Mouse (Mus musculus): ENCODE measurements around the gene Rps6kb1.
"Not testable (repeated sequence)": the region's sequence is repeated elsewhere in the genome, so short reads cannot be mapped to it uniquely, and the experiment has no call there.

The Rps6kb1 gene

GRCm38 (mm10) chr11:86545556-86545955, 951 bp upstream of the Rps6kb1 start:
- in situ Hi-C loops (cut with MboI, MseI) = no loop called here

DNA sequence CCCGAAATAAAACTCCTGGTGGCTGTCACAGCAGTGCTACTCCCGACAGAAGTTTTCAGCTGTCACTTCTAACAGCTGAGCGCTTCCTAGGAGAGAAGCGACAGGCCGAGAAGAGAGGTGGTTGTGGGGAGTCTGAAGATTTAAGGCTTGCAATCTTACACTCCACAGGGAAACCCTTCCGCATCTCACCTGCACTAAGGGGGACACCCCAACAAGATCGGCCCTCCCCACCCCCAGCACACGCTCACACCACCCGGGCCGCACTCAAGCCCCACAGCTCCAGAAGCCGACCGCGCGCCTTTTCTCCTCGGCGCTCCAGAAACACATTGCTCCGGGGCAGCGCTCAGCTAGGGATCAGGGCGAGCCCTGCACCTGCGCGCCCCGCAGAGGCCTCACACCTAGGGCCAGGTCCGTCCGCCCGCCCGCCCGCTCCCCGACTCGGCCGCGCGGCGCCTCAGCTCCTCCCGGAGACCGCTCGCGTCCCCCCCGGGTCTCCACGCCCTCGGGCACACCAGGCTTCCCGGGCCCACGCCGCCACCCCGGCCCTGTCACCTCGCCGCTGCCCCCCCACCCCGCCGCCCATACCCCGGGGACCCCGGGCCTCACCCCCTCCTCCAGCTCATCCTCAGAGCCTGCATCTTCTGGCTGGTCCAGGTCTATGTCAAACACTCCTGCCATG, 506 bp downstream of the Rps6kb1 start:
- in situ Hi-C loops (cut with MboI, MseI) = no loop called here

DNA sequence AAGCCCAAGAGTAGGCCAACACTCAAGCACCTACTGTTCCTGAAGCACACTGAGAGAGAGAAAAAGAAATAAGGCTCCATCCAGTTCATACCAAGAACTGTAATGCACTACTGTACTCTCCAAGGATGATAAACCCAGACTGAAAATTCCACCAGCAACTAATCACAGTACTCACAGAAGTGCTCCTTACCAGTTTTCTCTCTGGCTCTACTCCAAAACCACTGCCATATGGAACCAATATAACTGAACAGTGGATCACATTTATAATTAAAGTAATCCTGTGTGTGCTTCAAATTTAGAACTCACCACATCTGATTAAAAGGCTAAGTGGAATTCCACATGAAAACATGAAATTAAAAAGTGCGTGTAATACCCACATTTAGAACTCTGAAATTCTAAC, 1.8 kb downstream of the Rps6kb1 start:
- in situ Hi-C loops (cut with MboI, MseI) = no loop called here

- in situ Hi-C loops (cut with MboI, MseI) = no loop called here
Measured at GRCm38 (mm10) chr11:86540476-86540845, 4.1 kb downstream of the Rps6kb1 start.

GRCm38 (mm10) chr11:86539716-86540475, 4.7 kb downstream of the Rps6kb1 start:
- in situ Hi-C loops (cut with MboI, MseI) = no loop called here

DNA sequence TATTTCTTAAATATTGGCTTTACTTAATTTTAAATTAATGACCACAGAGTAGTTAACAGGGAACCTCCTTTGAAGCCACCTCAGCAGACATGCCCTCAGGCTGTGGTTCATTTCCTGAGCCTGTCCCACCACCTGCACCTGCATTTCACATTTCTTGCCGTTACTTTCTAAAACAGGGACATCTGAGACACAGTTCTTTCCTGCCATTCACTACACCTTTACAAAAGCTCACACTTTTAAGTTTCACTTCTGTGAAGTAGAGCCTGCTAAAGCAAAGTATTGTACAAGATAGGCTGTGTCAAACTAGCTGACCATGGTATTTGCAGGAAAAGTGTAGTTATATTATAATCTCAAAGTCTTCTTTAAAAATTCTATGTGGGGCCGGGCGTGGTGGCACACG, 5.8 kb downstream of the Rps6kb1 start:
- in situ Hi-C loops (cut with MboI, MseI) = no loop called here

- in situ Hi-C loops (cut with MboI, MseI) = no loop called here
Measured at GRCm38 (mm10) chr11:86534201-86534910, 10.2 kb downstream of the Rps6kb1 start.

DNA sequence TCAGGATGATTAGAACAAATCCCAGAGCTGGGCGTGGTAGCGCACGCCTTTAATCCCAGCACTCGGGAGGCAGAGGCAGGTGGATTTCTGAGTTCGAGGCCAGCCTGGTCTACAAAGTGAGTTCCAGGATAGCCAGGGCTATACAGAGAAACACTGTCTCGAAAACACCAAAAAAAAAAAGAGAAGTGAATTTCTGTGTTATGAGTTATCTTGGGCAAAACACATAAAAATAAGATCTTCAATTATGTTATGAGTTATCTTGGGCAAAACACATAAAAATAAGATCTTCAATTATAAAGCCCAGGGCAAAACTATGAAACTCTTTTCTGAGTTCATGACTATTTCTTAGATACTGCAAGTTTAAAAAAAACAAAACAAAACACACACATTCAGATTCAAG, 11.3 kb downstream of the Rps6kb1 start:
- in situ Hi-C loops (cut with MboI, MseI) = not testable (repeated sequence)

DNA sequence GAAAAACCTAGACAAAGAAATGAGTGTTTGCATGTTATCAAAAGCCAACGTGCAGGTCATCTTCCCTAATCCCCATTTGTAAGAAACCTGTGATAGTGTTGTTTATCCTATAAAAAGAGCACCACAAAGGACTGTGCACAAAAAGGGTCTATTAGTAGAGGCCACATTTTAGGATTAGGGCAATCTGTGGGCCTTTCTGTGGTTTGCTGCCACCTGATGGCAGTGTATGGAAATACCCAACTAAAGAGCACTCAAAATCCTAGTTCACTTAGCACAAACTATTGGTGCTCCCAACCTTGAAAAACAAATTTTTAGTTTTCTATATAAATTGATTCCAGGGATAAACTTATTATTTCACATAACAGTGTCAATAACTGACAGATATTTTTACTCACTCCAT, 11.8 kb downstream of the Rps6kb1 start:
- in situ Hi-C loops (cut with MboI, MseI) = no loop called here

DNA sequence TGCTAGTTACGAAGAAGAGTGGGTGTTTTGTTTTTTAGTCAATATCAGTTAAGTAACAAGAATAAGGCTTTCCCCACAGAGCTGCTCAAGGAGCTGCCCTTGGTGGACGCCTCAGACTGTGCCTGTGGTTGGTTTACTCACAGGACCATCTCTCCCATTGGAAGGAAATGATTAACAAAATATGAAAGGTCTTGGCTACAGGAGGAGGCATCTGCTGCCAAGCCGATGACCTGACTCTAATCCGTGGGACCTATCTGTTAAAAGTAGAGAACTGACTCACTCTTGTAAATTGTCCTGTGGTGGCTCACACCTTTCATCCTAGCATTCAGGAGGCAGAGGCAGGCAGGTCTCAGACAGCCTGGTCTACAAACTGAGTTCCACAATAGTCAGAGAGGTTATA, 17.1 kb downstream of the Rps6kb1 start:
- in situ Hi-C loops (cut with MboI, MseI) = no loop called here

DNA sequence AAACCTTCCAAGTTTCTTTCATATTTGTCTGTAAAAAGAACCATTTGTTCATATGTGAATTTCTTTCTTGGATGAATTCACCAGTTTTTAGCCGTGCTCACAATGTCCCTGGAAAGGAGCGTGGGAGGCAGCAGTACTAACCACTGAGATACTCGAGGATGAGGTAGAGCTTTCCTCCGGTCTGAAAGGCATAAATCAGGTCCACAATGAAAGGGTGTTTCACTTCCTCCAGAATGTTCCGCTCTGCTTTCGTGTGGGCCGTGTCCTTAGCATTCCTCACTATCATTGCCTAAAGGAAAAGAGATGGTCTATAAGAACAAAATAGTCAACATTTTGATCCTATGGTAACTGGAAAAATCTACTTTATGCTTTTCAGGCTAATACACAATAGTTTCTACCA, 24.9 kb downstream of the Rps6kb1 start:
- in situ Hi-C loops (cut with MboI, MseI) = no loop called here

DNA sequence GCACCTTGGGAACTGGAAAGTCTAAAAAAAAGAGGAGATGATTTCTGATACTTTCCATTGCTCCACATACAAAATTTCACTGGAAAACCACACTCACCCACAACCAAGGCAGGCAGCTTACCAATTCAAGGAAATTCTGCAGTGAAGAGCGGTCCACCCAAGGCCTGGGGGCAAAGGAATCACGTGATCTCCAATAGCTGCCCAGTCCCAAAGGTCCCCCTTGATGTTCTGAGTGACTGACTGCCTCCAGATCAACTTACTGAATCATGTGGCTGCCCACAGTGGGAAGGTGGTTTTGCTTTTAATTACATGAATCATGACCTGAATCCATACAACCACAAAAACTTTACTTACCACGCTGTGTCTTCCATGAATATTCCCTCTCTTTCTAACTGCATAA, 27.4 kb downstream of the Rps6kb1 start:
- in situ Hi-C loops (cut with MboI, MseI) = no loop called here

- in situ Hi-C loops (cut with MboI, MseI) = no loop called here
Measured at GRCm38 (mm10) chr11:86516620-86517019, 28.0 kb downstream of the Rps6kb1 start.

- in situ Hi-C loops (cut with MboI, MseI) = no loop called here
Measured at GRCm38 (mm10) chr11:86507991-86508390, 36.6 kb downstream of the Rps6kb1 start.

DNA sequence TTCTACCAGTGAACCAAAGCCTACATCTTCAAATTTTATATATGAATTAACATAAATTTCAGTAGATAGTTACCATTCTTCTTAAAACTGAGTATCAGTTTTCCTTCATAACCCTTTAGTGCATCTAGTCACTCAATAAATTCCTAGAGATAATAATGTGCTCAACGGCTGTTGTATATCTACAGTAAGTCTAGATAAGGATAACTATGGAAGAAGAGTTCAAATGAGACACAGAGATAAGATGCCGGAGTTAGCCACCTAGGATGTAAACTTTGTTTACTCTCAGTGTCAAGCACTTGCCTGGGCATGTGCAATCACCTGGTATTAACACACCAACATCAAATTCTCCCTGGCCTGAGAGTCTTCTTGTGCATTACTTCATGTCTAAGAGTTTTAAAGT, 37.3 kb downstream of the Rps6kb1 start:
- in situ Hi-C loops (cut with MboI, MseI) = no loop called here

- in situ Hi-C loops (cut with MboI, MseI) = no loop called here
Measured at GRCm38 (mm10) chr11:86503121-86503520, 41.5 kb downstream of the Rps6kb1 start.

DNA sequence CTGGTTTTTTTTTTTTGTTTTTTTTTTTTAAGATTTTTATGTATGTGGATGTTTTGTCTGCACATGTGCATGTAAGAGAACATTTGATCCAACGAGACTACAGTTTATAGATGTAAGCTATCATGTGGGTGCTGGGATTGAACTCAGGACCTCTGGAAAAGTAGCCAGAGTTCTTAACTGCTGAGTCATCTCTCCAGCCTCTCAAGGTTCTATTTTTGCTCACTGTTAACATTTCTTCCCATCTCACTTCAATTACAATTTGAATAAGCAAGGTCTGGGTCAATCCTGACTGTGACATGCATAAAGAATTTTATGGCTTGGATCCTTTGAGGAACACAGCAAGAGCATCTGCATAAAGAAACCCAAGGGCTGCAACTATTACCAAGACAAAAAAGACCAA, 43.8 kb downstream of the Rps6kb1 start:
- in situ Hi-C loops (cut with MboI, MseI) = no loop called here

DNA sequence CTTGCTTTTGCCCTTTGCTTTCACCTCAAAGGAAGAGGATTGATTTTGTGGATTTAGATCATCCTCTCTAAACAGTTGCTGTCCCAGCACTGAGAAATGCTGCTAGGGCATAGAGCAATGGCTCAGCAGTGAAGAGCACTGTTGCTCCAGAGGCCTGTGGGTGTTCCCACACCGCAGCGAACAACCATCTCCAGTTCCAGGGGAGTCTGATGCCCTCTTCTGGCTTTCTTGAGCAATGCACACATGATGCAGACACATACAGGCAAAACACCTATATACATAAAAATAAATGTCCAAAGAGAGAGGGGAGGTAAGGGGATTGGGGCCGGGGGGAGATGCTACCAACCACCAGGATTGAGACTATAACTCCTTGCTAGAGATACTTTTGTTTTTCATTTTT, 46.7 kb downstream of the Rps6kb1 start:
- in situ Hi-C loops (cut with MboI, MseI) = no loop called here

DNA sequence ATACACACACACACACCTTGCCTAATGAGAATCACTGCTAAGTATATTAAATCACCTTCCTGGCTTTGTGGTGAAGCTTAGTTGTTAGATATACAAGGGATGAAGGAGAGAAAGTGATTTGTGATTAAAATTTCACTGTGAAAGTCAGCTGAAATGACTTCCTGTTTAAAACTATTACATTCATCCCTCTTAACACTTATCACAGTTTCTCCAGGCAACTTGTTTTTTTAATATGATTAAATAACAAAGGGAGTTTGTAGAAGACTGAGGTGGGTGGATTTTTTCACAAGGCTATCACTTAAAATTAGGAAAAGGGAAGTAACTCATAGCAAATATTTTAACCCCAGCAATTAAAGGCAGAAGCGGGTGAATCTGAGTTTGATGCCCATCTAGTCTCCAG, 47.2 kb downstream of the Rps6kb1 start:
- in situ Hi-C loops (cut with MboI, MseI) = no loop called here

GRCm38 (mm10) chr11:86490782-86491181, 53.8 kb downstream of the Rps6kb1 start:
- in situ Hi-C loops (cut with MboI, MseI) = no loop called here

GRCm38 (mm10) chr11:86484910-86485510, 59.6 kb downstream of the Rps6kb1 start:
- in situ Hi-C loops (cut with MboI, MseI) = no loop called here

- in situ Hi-C loops (cut with MboI, MseI) = no loop called here
Measured at GRCm38 (mm10) chr11:86484101-86484868, 60.3 kb downstream of the Rps6kb1 start, which contains the start of gene Rnft1. Rnft1 (plus strand) TSS chr11:86484657.

All from T-helper 1 cell (primary cell).